Mouse (Mus musculus) megakaryocyte, adult 5-6 weeks (primary cell): Measurements from ENCODE around the gene Tuba1c. TPM values are rescaled to one million over a fixed set of nuclear protein-coding genes. Genes with fewer than 3 reads are reported as not detected.
A peak's percentile ranks its signal among the peaks of the same experiment; 100 is the strongest.
"Not testable (repeated sequence)": the region's sequence is repeated elsewhere in the genome, so short reads cannot be mapped to it uniquely, and the experiment has no call there.

Experiments
- ATAC-seq: 2 replicates; pipeline ENCODE4 v1.8.0; 2016; ENCODE audit warnings: mild to moderate bottlenecking, inconsistent platforms; ENCODE audit not compliant: poor library complexity, severe bottlenecking
- total RNA-seq, 2 experiments: library from RNA; stranded (forward) in 1 of 2; stranded (reverse) in 1 of 2; fragments of 153-499, 151-499 nt in 1 of 2; fragments of 221-1000, 200-1000 nt in 1 of 2; gene quantifications; 2 replicates each; pipeline versions ENCODE4 v1.2.3 to v1.2.4; 2015 to 2017

Tuba1c gene
- total RNA-seq, 2 experiments from 2014 or later = 124 to 232 TPM

GRCm38 (mm10) chr15:99055040-99055439, 25.3 kb downstream of the Tuba1c start, which contains the start of gene Prph:
Gene Prph, plus strand, starts transcription at chr15:99055174.
- ATAC-seq = no peak

- no peak; the same call in 1 of the 2 replicates for ATAC-seq
Measured at GRCm38 (mm10) chr15:99055511-99055961, 25.8 kb downstream of the Tuba1c start.

- peak; percentile 51 for ATAC-seq
Measured at GRCm38 (mm10) chr15:99056332-99056731, 26.6 kb downstream of the Tuba1c start.

DNA sequence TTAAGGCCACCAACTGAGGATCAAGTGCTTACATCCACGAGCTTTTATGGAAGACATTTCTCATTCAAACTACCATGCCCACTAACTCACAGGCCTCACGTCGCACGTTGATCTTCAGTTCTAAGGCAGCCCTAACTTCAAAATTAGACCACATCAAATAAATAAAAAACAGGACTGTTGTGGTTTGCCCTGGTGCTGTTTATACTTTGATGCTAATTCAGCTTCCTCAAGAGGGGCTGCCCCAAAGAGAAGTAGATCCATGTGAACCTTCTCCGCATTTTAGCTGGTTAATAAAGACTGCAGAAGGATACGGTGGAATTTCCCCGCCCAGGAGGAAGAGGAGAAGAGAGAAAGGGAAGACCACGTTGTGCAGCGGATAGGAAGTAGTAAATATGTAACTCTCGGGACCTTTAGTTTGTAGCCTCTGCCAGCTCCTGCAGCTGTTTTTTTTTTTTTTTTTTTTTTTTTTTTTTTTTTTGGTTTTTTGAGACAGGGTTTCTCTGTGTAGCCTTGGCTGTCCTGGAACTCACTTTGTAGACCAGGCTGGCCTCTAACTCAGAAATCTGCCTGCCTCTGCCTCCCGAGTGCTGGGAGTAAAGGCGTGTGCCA, 36.0 kb downstream of the Tuba1c start:
- no peak for ATAC-seq

GRCm38 (mm10) chr15:99071988-99072387, 42.3 kb downstream of the Tuba1c start:
- ATAC-seq = no peak

- peak; percentile 2 for ATAC-seq
Measured at GRCm38 (mm10) chr15:99074019-99074599, 44.4 kb downstream of the Tuba1c start, which contains the start of gene Troap. Gene Troap, plus strand, starts transcription at chr15:99074575.

- ATAC-seq = peak; percentile 98
Measured at GRCm38 (mm10) chr15:99074600-99075333, 45.1 kb downstream of the Tuba1c start.

GRCm38 (mm10) chr15:99076011-99076410, 46.3 kb downstream of the Tuba1c start:
- ATAC-seq = not testable (repeated sequence)

DNA sequence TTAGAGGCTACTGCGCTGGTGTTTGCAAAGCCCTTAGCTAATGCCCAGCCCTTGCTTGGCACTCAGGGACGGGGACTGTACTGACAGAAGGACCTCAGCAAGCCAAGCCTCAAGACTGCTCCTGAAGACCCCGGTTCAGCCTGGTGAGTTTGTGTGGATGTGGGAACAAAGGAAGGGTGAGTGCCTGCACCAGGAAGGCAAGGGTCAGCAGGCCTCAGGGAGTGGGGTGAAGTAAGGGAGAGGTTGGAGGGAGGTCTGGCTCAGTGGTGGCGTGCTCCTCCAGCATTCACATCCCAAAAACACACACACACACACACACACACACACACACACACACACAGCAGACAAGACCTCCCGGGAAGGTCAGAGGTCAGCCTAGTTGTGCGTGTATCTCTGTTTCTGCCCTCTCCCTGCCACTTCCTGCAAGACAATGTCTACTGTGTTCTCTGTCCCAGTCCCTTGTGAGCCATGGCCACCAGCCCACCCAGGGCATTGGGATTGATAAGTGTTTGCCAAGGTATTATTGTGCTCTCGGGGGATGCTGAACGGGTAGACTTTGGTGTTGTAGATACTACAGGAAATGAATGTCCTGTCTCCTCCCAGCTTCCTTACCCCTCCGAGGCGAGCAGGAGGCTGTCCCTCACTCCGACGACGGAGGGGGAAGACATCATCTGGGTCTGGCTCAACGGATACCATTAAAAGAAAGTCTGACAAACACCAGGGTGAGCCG, 48.7 kb downstream of the Tuba1c start:
- no peak for ATAC-seq

DNA sequence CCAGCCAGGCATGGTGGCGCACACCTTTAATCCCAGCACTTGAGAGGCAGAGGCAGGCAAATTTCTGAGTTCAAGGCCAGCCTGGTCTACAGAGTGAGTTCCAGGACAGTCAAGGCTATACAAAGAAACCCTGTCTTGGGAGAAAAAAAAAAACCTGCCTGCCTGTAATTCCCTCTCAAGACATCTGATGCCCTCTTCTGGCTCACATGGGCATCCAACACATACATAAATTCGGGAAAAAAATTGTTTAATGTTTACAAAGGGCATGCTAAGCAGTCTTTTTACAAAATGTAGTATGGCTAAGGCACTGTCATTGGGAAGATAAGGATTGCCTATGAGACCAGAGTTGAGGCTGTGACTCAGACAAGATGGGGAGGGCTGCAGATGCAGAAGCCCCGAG, 50.1 kb downstream of the Tuba1c start:
- no peak for ATAC-seq

DNA sequence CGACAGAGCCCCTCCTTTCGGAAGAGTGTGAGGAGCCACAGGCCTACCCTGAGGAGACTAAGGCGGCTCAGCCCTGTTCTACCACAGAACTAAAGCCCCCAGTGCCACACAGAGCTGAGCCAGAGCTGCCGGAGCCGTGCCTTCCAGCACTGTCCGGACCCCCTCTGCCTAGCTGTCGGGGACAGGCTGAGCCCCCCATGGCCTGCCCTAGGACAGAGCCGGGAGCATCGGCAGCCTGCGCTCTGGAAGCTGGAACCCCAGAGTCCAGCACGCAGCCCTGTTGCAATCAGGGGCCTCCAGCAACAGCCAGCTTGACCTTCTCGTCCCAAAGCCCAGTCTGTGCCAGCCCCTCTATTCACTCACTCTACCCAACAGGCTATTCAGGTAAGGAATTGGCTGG, 52.6 kb downstream of the Tuba1c start:
- ATAC-seq = no peak

- no peak for ATAC-seq
Measured at GRCm38 (mm10) chr15:99082840-99083239, 53.1 kb downstream of the Tuba1c start.

DNA sequence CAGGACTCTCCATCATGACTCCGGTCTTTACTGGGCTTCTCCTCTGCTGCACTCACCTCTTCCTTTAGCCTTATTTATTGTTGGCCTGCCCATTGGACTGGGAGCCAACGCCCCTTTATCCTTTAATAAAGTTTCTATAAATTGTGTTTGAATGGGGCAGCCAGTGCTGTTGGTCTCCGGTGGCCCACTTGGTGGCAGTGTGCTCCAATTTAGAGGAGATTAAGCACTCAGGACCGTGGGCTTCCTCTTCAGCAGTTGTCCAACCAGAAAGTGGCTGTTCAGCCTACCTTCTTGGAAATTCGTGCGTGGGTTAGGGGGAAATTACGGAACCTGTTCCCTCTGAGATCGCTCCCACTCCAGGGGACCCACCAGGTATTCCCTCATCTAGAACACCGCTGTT, 53.6 kb downstream of the Tuba1c start:
- ATAC-seq = peak; percentile 62

GRCm38 (mm10) chr15:99083867-99084557, 54.3 kb downstream of the Tuba1c start:
- ATAC-seq = no peak

- ATAC-seq = no peak
Measured at GRCm38 (mm10) chr15:99084618-99085017, 54.9 kb downstream of the Tuba1c start.

DNA sequence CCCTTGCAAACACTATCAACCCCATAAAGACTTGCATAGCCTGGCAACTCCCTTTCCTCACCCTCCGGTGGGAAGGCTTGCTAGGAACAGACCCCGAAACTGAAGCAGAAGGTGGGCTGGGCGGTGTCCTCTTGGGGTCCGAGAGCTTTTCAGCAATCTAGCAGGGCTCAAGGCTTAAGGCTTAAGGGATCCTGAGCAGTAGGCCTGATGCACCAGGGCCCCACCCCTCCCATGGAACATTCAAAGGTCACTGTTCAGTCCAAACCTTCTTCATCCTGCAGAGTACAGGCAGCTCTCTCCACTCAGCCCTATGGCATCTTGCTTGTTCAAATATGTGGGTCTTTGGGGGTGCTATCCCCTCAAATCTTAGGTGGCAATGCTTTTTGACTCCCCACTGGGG, 56.3 kb downstream of the Tuba1c start:
- ATAC-seq = no peak

- peak; percentile 16; the same call in 1 of the 2 replicates for ATAC-seq
Measured at GRCm38 (mm10) chr15:99087253-99088075, 57.8 kb downstream of the Tuba1c start, which contains the start of gene C1ql4. Gene C1ql4, minus strand, starts transcription at chr15:99087817.
